ENCODE assay signal across 8 mouse cellular contexts in the genomic region with DNA sequence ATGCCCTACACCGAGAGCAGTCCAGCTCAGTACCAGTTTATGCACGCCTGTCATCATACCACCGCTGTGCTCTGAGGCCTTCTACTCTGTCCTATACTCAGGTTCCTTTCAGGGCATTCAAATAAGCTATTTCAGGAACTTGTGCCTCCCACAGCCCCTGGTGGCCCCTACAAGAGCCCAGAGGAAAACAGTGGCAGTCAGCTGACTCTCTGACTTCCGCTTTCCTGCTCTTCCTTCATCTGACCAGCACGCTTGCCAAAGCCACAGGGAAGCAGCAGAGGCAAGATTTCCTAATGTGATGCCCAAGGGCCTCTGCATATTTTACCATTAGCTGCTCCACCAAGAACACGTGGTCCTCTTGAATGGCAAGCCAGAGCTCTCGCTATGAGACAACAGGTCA. TPM values are rescaled to one million over a fixed set of nuclear protein-coding genes. Genes with fewer than 3 reads are reported as not detected.
A peak's percentile ranks its signal among the peaks of the same experiment; 100 is the strongest.
DNase-seq lines count a peak whose midpoint lies in the region; ATAC-seq and TF ChIP-seq lines count a peak whose summit lies in the region.

No protein-coding gene starts in this region.

- H3K27me3 ChIP-seq in heart, embryonic 10.5 days (ENCODE audit: insufficient read depth, poor library complexity, severe bottlenecking) = no peaks in the 10 kb centered on the region
- H3K27me3 ChIP-seq in liver, postnatal 0 days (ENCODE audit: insufficient read depth, low read length) = no peaks in the 10 kb centered on the region
- H3K27me3 ChIP-seq in hindbrain, embryonic 13.5 days = no peaks in the 10 kb centered on the region

- peak overlapping the region; percentile 56 for H3K4me2 ChIP-seq in liver, postnatal 0 days (ENCODE audit: low read depth, low read length)
- H3K4me2 ChIP-seq in hindbrain, embryonic 13.5 days = no peak overlapping the region

- peak; percentile 71 for ATAC-seq in liver, postnatal 0 days
- ATAC-seq in hindbrain, embryonic 13.5 days (ENCODE audit: low FRiP score) = no peak

- peak; percentile 34; the same call in 1 of the 2 replicates for TF ChIP-seq EP300 in liver, postnatal 0 days (IDR thresholded peaks at IDR 0.05; ENCODE audit: low read depth)

- no peak overlapping the region for H3K9ac ChIP-seq in liver, postnatal 0 days (replicated peaks)
- H3K9ac ChIP-seq in hindbrain, embryonic 13.5 days = no peak overlapping the region

- WGBS in heart, embryonic 10.5 days = 52% methylated on average over 7 of the region's 7 CpGs
- 33% methylated on average over 7 of the region's 7 CpGs for WGBS in liver, postnatal 0 days (ENCODE audit: insufficient replicate concordance)
- 49% methylated on average over 7 of the region's 7 CpGs for WGBS in hindbrain, embryonic 13.5 days

- no peaks in the 10 kb centered on the region for H3K9me3 ChIP-seq in heart, embryonic 10.5 days
- no peaks in the 10 kb centered on the region for H3K9me3 ChIP-seq in liver, postnatal 0 days (ENCODE audit: low read length)
- H3K9me3 ChIP-seq in hindbrain, embryonic 13.5 days = no peaks in the 10 kb centered on the region

- peak overlapping the region; percentile 77 for H3K27ac ChIP-seq in heart, embryonic 10.5 days
- peak overlapping the region; percentile 69 for H3K27ac ChIP-seq in liver, postnatal 0 days (ENCODE audit: low read depth)
- H3K27ac ChIP-seq in hindbrain, embryonic 13.5 days = no peak overlapping the region

- H3K36me3 ChIP-seq in heart, embryonic 10.5 days = no peaks in the 10 kb centered on the region
- H3K36me3 ChIP-seq in liver, postnatal 0 days (replicated peaks; ENCODE audit: insufficient read depth, low read length) = no peaks in the 10 kb centered on the region
- H3K36me3 ChIP-seq in hindbrain, embryonic 13.5 days = no peaks in the 10 kb centered on the region

- H3K4me3 ChIP-seq in heart, embryonic 10.5 days = peak overlapping the region; percentile 19; the same call in 1 of the 2 replicates
- peak overlapping the region; percentile 17; the same call in 1 of the 2 replicates for H3K4me3 ChIP-seq in liver, postnatal 0 days (ENCODE audit: low read depth, low read length)
- no peak overlapping the region for H3K4me3 ChIP-seq in hindbrain, embryonic 13.5 days

- TF ChIP-seq CTCF in liver, postnatal 0 days (IDR thresholded peaks at IDR 0.05; ENCODE audit: low read depth) = peak; percentile 31

- peaks cover 17% of the 10 kb centered on the region for H3K4me1 ChIP-seq in heart, embryonic 10.5 days
- peaks cover 35% of the 10 kb centered on the region for H3K4me1 ChIP-seq in liver, postnatal 0 days (ENCODE audit: insufficient read depth)
- H3K4me1 ChIP-seq in hindbrain, embryonic 13.5 days (replicated peaks) = no peaks in the 10 kb centered on the region

- DNase-seq in adrenal gland, adult 2 months = peak; percentile 19
- DNase-seq in adrenal gland, postnatal 4 days (ENCODE audit: low spot score in 2 of 2) = no peak
- DNase-seq in 3T3-L1 (ENCODE audit: low read depth, low spot score) = peak; percentile 76
- DNase-seq in heart, embryonic 10.5 days (ENCODE audit: low spot score) = peak; percentile 81
- peak; percentile 62 for DNase-seq in liver, postnatal 0 days
- no peak for DNase-seq in c-Kit-positive CD71-positive TER-119-positive erythroid progenitor cells, embryonic 14.5 days (ENCODE audit: low spot score)
- DNase-seq in layer of hippocampus, adult 9-10 months (ENCODE audit: low spot score) = no peak

RNA-seq across cellular contexts. Expression of a gene that starts 28.4 kb away (rescaled TPM):
- 10 to 100 TPM in 1 of 2 experiments, 1 to 10 TPM in 1; 7.5 to 13.5 TPM for total RNA-seq in adrenal gland, adult 2 months (2021)
- 7.9 and 11.7 TPM in 2 replicates for polyA plus RNA-seq in adrenal gland, adult 2 months (2012; rRNA removed)
- total RNA-seq in adrenal gland, postnatal 4 days (2021) = 10 to 100 TPM; 16.1 to 16.2 TPM
- 11.3 and 14.8 TPM in 2 replicates for polyA plus RNA-seq in heart, embryonic 10.5 days (2016; fragmentation: Nextera tagmentation; extraction: Ambion mirVana)
- 11.3 and 11.8 TPM in 2 replicates for polyA plus RNA-seq in liver, postnatal 0 days (2015; fragmentation: Nextera tagmentation; extraction: Ambion mirVana)
- polyA plus RNA-seq in hindbrain, embryonic 13.5 days (2015; fragmentation: Nextera tagmentation; extraction: Ambion mirVana) = 2.8 and 3.6 TPM in 2 replicates

RNA-seq across cellular contexts. Expression of a gene that starts 29.1 kb away (rescaled TPM):
- 1 to 10 TPM; 1.1 to 3.5 TPM for total RNA-seq in adrenal gland, adult 2 months (2021)
- polyA plus RNA-seq in adrenal gland, adult 2 months (2012; rRNA removed) = 2.8 and 2.9 TPM in 2 replicates
- 1 to 10 TPM; 6.2 to 9.4 TPM for total RNA-seq in adrenal gland, postnatal 4 days (2021)
- polyA plus RNA-seq in heart, embryonic 10.5 days (2016; fragmentation: Nextera tagmentation; extraction: Ambion mirVana) = 7.6 and 9.8 TPM in 2 replicates
- 1.2 and 1.7 TPM in 2 replicates for polyA plus RNA-seq in liver, postnatal 0 days (2015; fragmentation: Nextera tagmentation; extraction: Ambion mirVana)
- polyA plus RNA-seq in hindbrain, embryonic 13.5 days (2015; fragmentation: Nextera tagmentation; extraction: Ambion mirVana) = 5.9 and 6.8 TPM in 2 replicates

RNA-seq across cellular contexts. Expression of a gene that starts 49.4 kb away (rescaled TPM):
- total RNA-seq in adrenal gland, adult 2 months (2021) = 100 to 1,000 TPM; 174 to 228 TPM
- 1,190 and 1,486 TPM in 2 replicates for polyA plus RNA-seq in adrenal gland, adult 2 months (2012; rRNA removed)
- total RNA-seq in adrenal gland, postnatal 4 days (2021) = 100 to 1,000 TPM; 170 to 175 TPM
- 154 and 170 TPM in 2 replicates for polyA plus RNA-seq in heart, embryonic 10.5 days (2016; fragmentation: Nextera tagmentation; extraction: Ambion mirVana)
- polyA plus RNA-seq in liver, postnatal 0 days (2015; fragmentation: Nextera tagmentation; extraction: Ambion mirVana) = 175 and 180 TPM in 2 replicates
- polyA plus RNA-seq in hindbrain, embryonic 13.5 days (2015; fragmentation: Nextera tagmentation; extraction: Ambion mirVana) = 168 and 178 TPM in 2 replicates

RNA-seq across cellular contexts. Expression of a gene that starts 50.2 kb away (rescaled TPM):
- 10 to 100 TPM; 42.6 to 63.6 TPM for total RNA-seq in adrenal gland, adult 2 months (2021)
- polyA plus RNA-seq in adrenal gland, adult 2 months (2012; rRNA removed) = 74.2 and 89.8 TPM in 2 replicates
- 10 to 100 TPM; 63.3 to 68.5 TPM for total RNA-seq in adrenal gland, postnatal 4 days (2021)
- 100 and 106 TPM in 2 replicates for polyA plus RNA-seq in heart, embryonic 10.5 days (2016; fragmentation: Nextera tagmentation; extraction: Ambion mirVana)
- polyA plus RNA-seq in liver, postnatal 0 days (2015; fragmentation: Nextera tagmentation; extraction: Ambion mirVana) = 33.8 and 34.7 TPM in 2 replicates
- polyA plus RNA-seq in hindbrain, embryonic 13.5 days (2015; fragmentation: Nextera tagmentation; extraction: Ambion mirVana) = 68.6 and 74.6 TPM in 2 replicates

RNA-seq across cellular contexts. Expression of a gene that starts 52.8 kb away (rescaled TPM):
- 1 to 10 TPM; 2.1 to 2.5 TPM for total RNA-seq in adrenal gland, adult 2 months (2021)
- 2.6 and 2.7 TPM in 2 replicates for polyA plus RNA-seq in adrenal gland, adult 2 months (2012; rRNA removed)
- 1 to 10 TPM; 4.1 to 4.4 TPM for total RNA-seq in adrenal gland, postnatal 4 days (2021)
- 0.59 and 1.5 TPM in 2 replicates for polyA plus RNA-seq in heart, embryonic 10.5 days (2016; fragmentation: Nextera tagmentation; extraction: Ambion mirVana)
- 7.5 and 8.2 TPM in 2 replicates for polyA plus RNA-seq in liver, postnatal 0 days (2015; fragmentation: Nextera tagmentation; extraction: Ambion mirVana)
- polyA plus RNA-seq in hindbrain, embryonic 13.5 days (2015; fragmentation: Nextera tagmentation; extraction: Ambion mirVana) = 0.81 and 0.91 TPM in 2 replicates

Comparison
In these comparisons a context has a peak if more than half of its experiments do, and no peak if none do; other contexts are left out.
1. DNase-seq: peak in adrenal gland, adult 2 months (single experiment), 3T3-L1 (single experiment), heart, embryonic 10.5 days (single experiment) and liver, postnatal 0 days (single experiment); none in adrenal gland, postnatal 4 days (0 of 2), c-Kit-positive CD71-positive TER-119-positive erythroid progenitor cells, embryonic 14.5 days (single experiment) and layer of hippocampus, adult 9-10 months (single experiment).